Mouse (Mus musculus) lung, embryonic 14.5 days (tissue): ENCODE results near the gene Nckap5. TPM values are rescaled to one million over a fixed set of nuclear protein-coding genes. Genes with fewer than 3 reads are reported as not detected.

Source experiments
- ATAC-seq: fragments of 200-750 bp; cut with Nextera tagmentation; 2 replicates; pipeline ENCODE4 v1.8.0; 2017; ENCODE audit warnings: mild to moderate bottlenecking, moderate TSS enrichment, moderate library complexity; ENCODE audit not compliant: insufficient read depth
- DNase-seq: peaks from one replicate; pipeline ENCODE4 v3.0.0-alpha.2; 2015
- H3K27ac ChIP-seq: fragments of 300-500 bp; sonication (generic); 2 replicates; pipeline ENCODE4 v1.5.1; 2014; ENCODE audit warnings: low read depth, mild to moderate bottlenecking, moderate library complexity
- H3K27me3 ChIP-seq: fragments of 300-500 bp; sonication (generic); 2 replicates; pipeline ENCODE4 v1.6.1; 2014; ENCODE audit warnings: low read length, control low read depth; ENCODE audit not compliant: insufficient read depth
- H3K36me3 ChIP-seq: fragments of 300-500 bp; sonication (generic); 2 replicates; pipeline ENCODE4 v1.6.1; 2014; ENCODE audit warnings: control low read depth; ENCODE audit not compliant: insufficient read depth
- H3K4me1 ChIP-seq: fragments of 300-500 bp; sonication (generic); 2 replicates; pipeline ENCODE4 v1.6.1; 2014; ENCODE audit warnings: antibody characterized with exemption, control low read depth; ENCODE audit not compliant: insufficient read depth
- H3K4me2 ChIP-seq: fragments of 300-500 bp; sonication (generic); 2 replicates; pipeline ENCODE4 v1.6.1; 2014; ENCODE audit warnings: mild to moderate bottlenecking
- H3K4me3 ChIP-seq: fragments of 300-500 bp; sonication (generic); 2 replicates; pipeline ENCODE4 v1.5.1; 2014; ENCODE audit warnings: low read depth, low read length
- H3K9ac ChIP-seq: fragments of 300-500 bp; sonication (generic); 2 replicates; pipeline ENCODE4 v1.6.1; 2014
- H3K9me3 ChIP-seq: fragments of 300-500 bp; sonication (generic); 2 replicates; pipeline ENCODE4 v1.6.1; 2016; ENCODE audit warnings: low read depth, low read length, control low read depth
- CTCF ChIP-seq: IDR thresholded peaks from 2 replicates; pipeline ENCODE4 v1.5.1; 2016; ENCODE audit warnings: antibody characterized with exemption, low read depth
- WGBS: fragments of 180-500 bp; shearing (Covaris S2); extraction: QIAGEN DNeasy Blood & Tissue Kit; methylation state at CpG from one replicate; pipeline ENCODE4 v1.1.7; 2014; 5-methylcytosine and 5-hydroxymethylcytosine counted together
- polyA plus RNA-seq: library from polyadenylated mRNA; unstranded; fragments of >200 nt; fragmentation: Nextera tagmentation; extraction: Ambion mirVana; gene quantifications from 2 replicates; pipeline ENCODE4 v1.2.1, GENCODE M21; 2014

Gene Nckap5
- polyA plus RNA-seq, 1 experiment from 2014 or later, result 37.8 TPM

- DNase-seq (no peak), ATAC-seq (no peak)
- WGBS, result 42% methylated on average over 7 of the region's 7 CpGs
- Histone ChIP-seq H3K4me2 (no peak overlapping the region), H3K27ac (no peak overlapping the region), H3K4me3 (no peak overlapping the region), H3K9me3 (no peaks in the 10 kb centered on the region), H3K4me1 (no peaks in the 10 kb centered on the region), H3K27me3 (no peaks in the 10 kb centered on the region), H3K36me3 (no peaks in the 10 kb centered on the region), H3K9ac (no peak overlapping the region)
- no peak for TF ChIP-seq CTCF
Measured at GRCm38 (mm10) chr1:125870056-125870455, 960.5 kb downstream of the Nckap5 start.
